Mouse (Mus musculus): Measurements from ENCODE around the gene Kctd15. TPM values are rescaled to one million over a fixed set of nuclear protein-coding genes. Genes with fewer than 3 reads are reported as not detected.
A peak's percentile ranks its signal among the peaks of the same experiment; 100 is the strongest.

Kctd15 gene
- polyA plus RNA-seq, 1 experiment from 2014 or later: 27.7 TPM

- peak overlapping the region; percentile 13; the same call in 1 of the 2 replicates for H3K4me3 ChIP-seq
- peak overlapping the region; percentile 79 for H3K27ac ChIP-seq (replicated peaks)
- H3K27me3 ChIP-seq: no peaks in the 10 kb centered on the region
- peak; percentile 79 for ATAC-seq (replicated peaks)
- H3K36me3 ChIP-seq: no peaks in the 10 kb centered on the region
- H3K4me1 ChIP-seq: peaks cover 24% of the 10 kb centered on the region
- H3K4me2 ChIP-seq (replicated peaks): peak overlapping the region; percentile 20
- peak overlapping the region; percentile 17; the same call in 1 of the 2 replicates for H3K9ac ChIP-seq (replicated peaks)
- WGBS: 3% methylated on average over 11 of the region's 11 CpGs
- no peaks in the 10 kb centered on the region for H3K9me3 ChIP-seq
Measured at GRCm38 (mm10) chr7:34606729-34607128, 49.8 kb downstream of the Kctd15 start.

- H3K9me3 ChIP-seq: no peaks in the 10 kb centered on the region
- WGBS: 18% methylated on average over 15 of the region's 15 CpGs
- H3K27me3 ChIP-seq: no peaks in the 10 kb centered on the region
- peak overlapping the region; percentile 79 for H3K27ac ChIP-seq (replicated peaks)
- peaks cover 24% of the 10 kb centered on the region for H3K4me1 ChIP-seq
- peak; percentile 65 for ATAC-seq (replicated peaks)
- no peak overlapping the region for H3K4me3 ChIP-seq
- no peaks in the 10 kb centered on the region for H3K36me3 ChIP-seq
- H3K4me2 ChIP-seq (replicated peaks): peak overlapping the region; percentile 20
- H3K9ac ChIP-seq (replicated peaks): no peak overlapping the region; the same call in 1 of the 2 replicates
Measured at GRCm38 (mm10) chr7:34606051-34606450, 50.5 kb downstream of the Kctd15 start.

- Histone ChIP-seq H3K4me2 (replicated peaks) (no peak overlapping the region), H3K4me3 (no peak overlapping the region), H3K4me1 (peaks cover 21% of the 10 kb centered on the region), H3K27me3 (no peaks in the 10 kb centered on the region), H3K36me3 (no peaks in the 10 kb centered on the region), H3K9ac (replicated peaks) (no peak overlapping the region), H3K9me3 (no peaks in the 10 kb centered on the region), H3K27ac (replicated peaks) (no peak overlapping the region)
- WGBS: 63% methylated on average over 9 of the region's 9 CpGs
- no peak for ATAC-seq (replicated peaks)
Measured at GRCm38 (mm10) chr7:34598576-34598975, 58.0 kb downstream of the Kctd15 start.

DNA sequence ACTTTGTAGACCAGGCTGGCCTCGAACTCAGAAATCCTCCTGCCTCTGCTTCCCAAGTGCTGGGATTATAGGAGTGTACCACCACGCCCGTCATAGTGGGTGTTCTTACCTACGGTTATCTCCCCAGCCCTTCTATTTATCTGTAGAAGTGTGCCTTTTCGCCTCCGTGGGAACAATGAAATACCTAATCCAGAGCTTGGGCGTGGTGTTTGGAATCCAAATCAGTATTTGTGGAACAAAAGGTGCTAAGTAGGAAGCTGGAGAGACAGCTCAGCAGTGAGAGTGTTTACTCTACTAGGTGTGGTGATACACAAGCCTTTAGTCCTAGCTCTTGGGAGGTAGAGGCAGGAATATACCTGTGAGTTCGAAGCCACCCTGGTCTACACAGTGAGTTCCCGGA, 58.5 kb downstream of the Kctd15 start:
- H3K4me1 ChIP-seq: peaks cover 21% of the 10 kb centered on the region
- no peak overlapping the region for H3K4me2 ChIP-seq (replicated peaks)
- no peak overlapping the region for H3K9ac ChIP-seq (replicated peaks)
- no peak overlapping the region for H3K27ac ChIP-seq (replicated peaks)
- H3K36me3 ChIP-seq: no peaks in the 10 kb centered on the region
- H3K27me3 ChIP-seq: no peaks in the 10 kb centered on the region
- H3K9me3 ChIP-seq: no peaks in the 10 kb centered on the region
- 92% methylated on average over 9 of the region's 9 CpGs for WGBS
- ATAC-seq (replicated peaks): no peak
- no peak overlapping the region for H3K4me3 ChIP-seq

DNA sequence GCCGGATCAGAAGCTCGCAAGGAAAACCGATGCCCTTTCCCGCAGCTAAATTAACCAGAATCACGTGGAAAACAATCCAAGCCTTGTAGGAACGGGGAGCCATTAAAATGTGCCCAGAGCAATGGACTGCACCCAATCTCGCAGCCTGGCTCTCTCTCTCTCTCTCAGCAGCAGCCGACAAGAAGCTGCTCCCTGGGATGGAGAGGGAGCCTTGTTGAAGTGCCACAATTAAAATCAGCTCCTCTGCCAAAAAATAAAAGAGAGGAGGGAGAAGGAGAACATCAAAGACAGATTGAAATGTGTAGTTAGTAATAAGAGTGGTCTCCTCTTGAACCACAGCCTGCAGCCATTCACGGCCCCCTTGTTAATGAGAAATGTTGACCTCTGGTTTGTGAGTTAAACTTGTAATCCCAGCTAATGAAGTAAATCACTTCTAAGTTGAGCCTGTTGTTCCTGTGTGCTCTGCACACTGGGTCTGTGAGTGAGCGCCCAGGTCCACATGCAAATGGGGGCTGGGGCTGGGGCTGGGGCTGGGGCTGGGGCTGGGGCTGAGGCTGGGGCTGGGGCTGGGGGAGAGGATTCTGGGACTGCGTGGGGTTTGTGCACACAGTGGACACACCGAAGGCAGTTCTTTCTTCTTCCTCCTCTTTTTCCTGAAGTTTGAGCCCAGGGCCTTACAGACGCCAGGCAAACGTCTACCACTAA, 59.8 kb downstream of the Kctd15 start:
- H3K36me3 ChIP-seq: no peaks in the 10 kb centered on the region
- H3K9me3 ChIP-seq: no peaks in the 10 kb centered on the region
- no peak overlapping the region for H3K4me2 ChIP-seq (replicated peaks)
- peak; percentile 76 for ATAC-seq (replicated peaks)
- no peak overlapping the region for H3K4me3 ChIP-seq
- H3K27ac ChIP-seq (replicated peaks): peak overlapping the region; percentile 65
- 7% methylated on average over 14 of the region's 14 CpGs for WGBS
- H3K4me1 ChIP-seq: peaks cover 21% of the 10 kb centered on the region
- H3K9ac ChIP-seq (replicated peaks): 0 out of 2 replicates have a peak overlapping the region, but pooled peaks have one; percentile 11
- H3K27me3 ChIP-seq: no peaks in the 10 kb centered on the region

DNA sequence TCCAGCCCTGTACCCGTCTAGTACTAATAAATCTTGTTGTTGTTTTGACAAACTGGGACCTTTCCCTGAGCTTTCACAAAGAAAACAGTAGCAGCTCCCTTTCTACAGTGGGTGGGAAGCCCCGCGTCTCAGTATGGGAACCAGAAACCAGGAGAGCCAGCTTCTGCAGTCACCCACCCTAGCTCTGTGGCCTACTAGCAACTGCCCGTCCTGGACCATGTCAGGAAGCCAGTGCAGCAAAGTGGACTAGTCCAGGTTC, 61.3 kb downstream of the Kctd15 start:
- no peak for ATAC-seq (replicated peaks)
- WGBS: 62% methylated on average over 4 of the region's 4 CpGs
- peak overlapping the region; percentile 62; the same call in 1 of the 2 replicates for H3K27ac ChIP-seq (replicated peaks)

GRCm38 (mm10) chr7:34594501-34595306, 61.8 kb downstream of the Kctd15 start:
- Histone ChIP-seq H3K4me1 (peaks cover 18% of the 10 kb centered on the region), H3K9ac (replicated peaks) (peak overlapping the region; percentile 25; the same call in 1 of the 2 replicates), H3K4me3 (peak overlapping the region; percentile 35), H3K9me3 (no peaks in the 10 kb centered on the region), H3K36me3 (no peaks in the 10 kb centered on the region), H3K27ac (replicated peaks) (peak overlapping the region; percentile 62), H3K27me3 (no peaks in the 10 kb centered on the region), H3K4me2 (replicated peaks) (peak overlapping the region; percentile 53)
- 19% methylated on average over 18 of the region's 18 CpGs for WGBS
- 0 out of 2 replicates have a peak, but pooled peaks have one; percentile 16 for ATAC-seq (replicated peaks)

More for the DNA sequence above, 61.3 kb downstream of the Kctd15 start:
- no peaks in the 10 kb centered on the region for H3K27me3 ChIP-seq
- peaks cover 21% of the 10 kb centered on the region for H3K4me1 ChIP-seq
- H3K4me2 ChIP-seq (replicated peaks): no peak overlapping the region
- H3K9me3 ChIP-seq: no peaks in the 10 kb centered on the region
- H3K4me3 ChIP-seq: no peak overlapping the region
- H3K9ac ChIP-seq (replicated peaks): no peak overlapping the region
- H3K36me3 ChIP-seq: no peaks in the 10 kb centered on the region

DNA sequence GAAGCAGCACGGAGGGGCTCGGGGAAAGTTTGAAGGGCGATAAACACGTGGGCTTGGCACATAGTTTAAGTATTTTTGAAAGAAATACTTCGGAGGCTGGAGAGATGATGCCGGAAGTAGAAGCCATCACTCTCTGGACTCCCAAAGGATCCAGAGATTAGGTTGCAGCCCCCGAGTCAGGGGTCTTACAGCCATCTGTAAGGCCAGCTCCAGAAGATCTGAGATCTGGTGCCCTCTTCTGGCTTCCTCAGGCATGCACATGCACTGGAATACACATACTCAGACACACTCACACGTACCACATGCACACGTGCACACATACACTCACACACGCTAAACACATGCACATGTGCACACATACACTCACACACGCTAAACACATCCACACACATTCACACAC, 65.8 kb downstream of the Kctd15 start:
- H3K27me3 ChIP-seq: no peaks in the 10 kb centered on the region
- H3K27ac ChIP-seq (replicated peaks): no peak overlapping the region
- WGBS: 93% methylated on average over 11 of the region's 11 CpGs

More for the DNA sequence above, 65.8 kb downstream of the Kctd15 start:
- Histone ChIP-seq H3K9ac (replicated peaks) (no peak overlapping the region), H3K4me2 (replicated peaks) (no peak overlapping the region), H3K9me3 (no peaks in the 10 kb centered on the region), H3K4me1 (peaks cover 7% of the 10 kb centered on the region), H3K36me3 (no peaks in the 10 kb centered on the region), H3K4me3 (no peak overlapping the region)
- no peak for ATAC-seq (replicated peaks)

Other genes starting within 250 kb of the Kctd15 start
- 8.8 and 9.6 TPM in 2 replicates for gene Chst8, start 156.0 kb upstream of the Kctd15 start, polyA plus RNA-seq (2015; fragmentation: Nextera tagmentation; extraction: Ambion mirVana)